Mouse (Mus musculus) kidney, adult 2 months (tissue): Measurements from ENCODE around the gene Scfd2.

Experiments used
- CTCF ChIP-seq: fragments of 200-500 bp; conservative IDR thresholded peaks from 2 replicates; pipeline ENCODE4 v1.5.1; 2011; ENCODE audit warnings: low read depth, mild to moderate bottlenecking, control low read depth, low read length, moderate library complexity, mixed read lengths; ENCODE audit not compliant: insufficient read depth, insufficient read length
- POLR2A ChIP-seq: fragments of 200-500 bp; IDR thresholded peaks from one replicate; pipeline ENCODE4 v1.6.1; 2011; ENCODE audit warnings: low read depth, low read length, control low read depth

DNA sequence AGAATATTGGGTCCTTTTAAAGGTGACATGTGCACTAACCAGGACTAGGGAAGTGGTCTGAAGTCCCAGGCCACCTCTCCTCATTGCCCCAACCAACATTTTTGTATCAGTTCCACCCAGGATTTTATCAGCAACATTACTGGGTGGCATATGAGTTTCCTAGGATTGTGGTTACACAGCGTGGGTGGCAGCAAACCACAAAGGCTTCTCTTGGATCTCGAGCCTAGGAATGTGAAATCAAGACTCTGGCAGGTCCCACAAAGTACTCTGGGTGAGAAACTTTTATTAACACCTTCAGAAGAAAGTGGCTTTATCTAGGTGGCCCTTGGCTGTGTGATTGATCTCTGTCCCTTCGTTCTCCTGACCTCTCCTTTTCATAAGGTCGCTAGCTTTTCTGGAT is 371.2 kb downstream of the Scfd2 start:
- no peak for TF ChIP-seq CTCF
- no peak for TF ChIP-seq POLR2A
